Mouse (Mus musculus) megakaryocyte, embryonic 14.5 days (primary cell): ENCODE results near the gene Rab5if.

ENCODE experiments used
- FLI1 ChIP-seq: IDR thresholded peaks from 2 replicates; pipeline ENCODE4 v1.6.1; 2012; ENCODE audit warnings: low read length, inconsistent platforms, mixed read lengths
- GATA1 ChIP-seq: IDR thresholded peaks from 3 replicates; pipeline ENCODE4 v1.6.1; 2012; ENCODE audit warnings: mixed read lengths, low read length, inconsistent platforms, borderline replicate concordance

- TF ChIP-seq GATA1 (no peak), FLI1 (no peak)
Observed at GRCm38 (mm10) chr2:156862041-156862717, 749 bp upstream of the Rab5if start.
